Mouse (Mus musculus) E14TG2a.4 (cell line): ENCODE measurements around the gene Wdr18.

Experiments used
- CTCF ChIP-seq: conservative IDR thresholded peaks from 2 replicates; pipeline ENCODE4 v1.5.1; 2014; ENCODE audit warnings: low read length
- NANOG ChIP-seq: IDR thresholded peaks from 2 replicates; pipeline ENCODE4 v1.6.1; 2014; ENCODE audit warnings: borderline replicate concordance, low read length, mixed read lengths
- POU5F1 ChIP-seq: IDR thresholded peaks from 2 replicates; pipeline ENCODE4 v1.6.1; 2014; ENCODE audit warnings: low read length, borderline replicate concordance

DNA sequence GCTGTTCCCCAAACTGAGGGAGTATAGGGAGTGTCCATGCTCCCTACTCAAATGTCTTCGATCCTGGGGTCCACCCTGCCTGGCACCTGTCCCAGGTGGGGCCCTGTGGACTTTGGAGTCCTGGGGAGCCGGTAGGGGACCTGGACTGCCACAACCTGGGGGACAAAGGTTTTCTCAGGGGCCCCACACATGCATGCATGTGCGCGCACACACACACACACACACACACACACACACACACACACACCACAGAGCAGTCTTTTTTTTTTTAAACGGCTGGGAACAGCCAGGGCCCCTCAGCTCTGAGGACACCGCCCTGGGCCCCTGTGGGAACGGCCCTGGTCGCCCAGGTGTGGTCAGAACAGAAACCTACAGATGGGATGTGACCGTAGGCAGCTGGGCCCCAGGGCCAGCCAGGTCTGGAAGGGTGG lies 16.5 kb upstream of the Wdr18 start:
- TF ChIP-seq CTCF (no peak), NANOG (no peak), POU5F1 (no peak)
